Mouse (Mus musculus) liver, embryonic 11.5 days (tissue): Measurements from ENCODE around the gene Rdh11. TPM values are rescaled to one million over a fixed set of nuclear protein-coding genes. Genes with fewer than 3 reads are reported as not detected.

Experiments
- ATAC-seq: fragments of 200-750 bp; cut with Nextera tagmentation; replicated peaks from 2 replicates; pipeline ENCODE4 v1.8.0; 2017; ENCODE audit warnings: moderate number of reproducible peaks, mild to moderate bottlenecking, moderate TSS enrichment, moderate library complexity; ENCODE audit not compliant: low FRiP score
- DNase-seq: peaks from one replicate; pipeline ENCODE4 v3.0.0-alpha.2; 2017; ENCODE audit warnings: low spot score
- H3K27ac ChIP-seq: fragments of 300-500 bp; sonication (generic); 2 replicates; pipeline ENCODE4 v1.5.1; 2014; ENCODE audit warnings: mild to moderate bottlenecking, low read depth, low read length, control low read depth
- H3K27me3 ChIP-seq: fragments of 300-500 bp; sonication (generic); replicated peaks from 2 replicates; pipeline ENCODE4 v1.6.1; 2014; ENCODE audit warnings: low read length, mixed read lengths; ENCODE audit not compliant: control insufficient read depth, insufficient read depth
- H3K36me3 ChIP-seq: fragments of 300-500 bp; sonication (generic); 2 replicates; pipeline ENCODE4 v1.6.1; 2014; ENCODE audit warnings: mild to moderate bottlenecking, low read length, moderate library complexity, mixed read lengths; ENCODE audit not compliant: control insufficient read depth, insufficient read depth
- H3K4me1 ChIP-seq: fragments of 300-500 bp; sonication (generic); replicated peaks from 2 replicates; pipeline ENCODE4 v1.6.1; 2014; ENCODE audit warnings: low read length, mixed read lengths; ENCODE audit not compliant: control insufficient read depth, insufficient read depth
- H3K4me2 ChIP-seq: fragments of 300-500 bp; sonication (generic); 2 replicates; pipeline ENCODE4 v1.6.1; 2014; ENCODE audit warnings: mild to moderate bottlenecking, control low read depth, moderate library complexity
- H3K4me3 ChIP-seq: fragments of 300-500 bp; sonication (generic); 2 replicates; pipeline ENCODE4 v1.5.1; 2014; ENCODE audit warnings: low read depth, low read length, control low read depth
- H3K9ac ChIP-seq: fragments of 300-500 bp; sonication (generic); 2 replicates; pipeline ENCODE4 v1.6.1; 2014; ENCODE audit warnings: low read depth, low read length, control low read depth
- H3K9me3 ChIP-seq: fragments of 300-500 bp; sonication (generic); 2 replicates; pipeline ENCODE4 v1.6.1; 2016; ENCODE audit warnings: low read length, inconsistent platforms, mixed read lengths; ENCODE audit not compliant: control insufficient read depth
- WGBS: fragments of 180-500 bp; shearing (Covaris S2); extraction: QIAGEN DNeasy Blood & Tissue Kit; methylation state at CpG from one replicate; pipeline ENCODE4 v1.1.7; 2014; 5-methylcytosine and 5-hydroxymethylcytosine counted together
- polyA plus RNA-seq: library from polyadenylated mRNA; unstranded; fragments of >200 nt; fragmentation: Nextera tagmentation; extraction: Ambion mirVana; gene quantifications from 2 replicates; pipeline ENCODE4 v1.2.1, GENCODE M21; 2014

Gene Rdh11
- polyA plus RNA-seq, 1 experiment from 2014 or later: 28.6 TPM

DNA sequence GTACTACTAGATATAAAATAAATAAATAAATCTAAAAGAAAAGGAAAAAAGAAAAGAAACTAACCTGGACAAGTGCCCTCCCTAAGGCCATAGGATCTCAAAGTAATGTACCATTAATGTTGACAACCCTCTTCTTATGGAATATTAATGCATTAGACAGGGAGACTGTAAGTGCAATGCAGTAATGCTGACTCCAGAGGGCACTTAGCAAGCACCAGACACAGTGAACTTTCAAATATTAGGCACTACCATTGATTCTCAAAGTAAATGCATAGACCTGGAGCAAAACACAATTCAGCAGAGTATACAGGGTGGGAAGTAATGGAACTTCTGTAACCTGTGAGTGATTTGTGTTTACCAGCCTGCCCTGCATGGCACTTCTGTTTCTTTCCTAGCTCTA is 22.9 kb downstream of the Rdh11 start:
- no peak overlapping the region for H3K27ac ChIP-seq
- DNase-seq: no peak
- no peak overlapping the region for H3K4me3 ChIP-seq

GRCm38 (mm10) chr12:79162876-79163275 is 29.2 kb downstream of the Rdh11 start:
- H3K9ac ChIP-seq: no peak overlapping the region
- no peaks in the 10 kb centered on the region for H3K4me1 ChIP-seq
- H3K9me3 ChIP-seq: no peaks in the 10 kb centered on the region
- H3K4me2 ChIP-seq: no peak overlapping the region
- ATAC-seq (no peak), DNase-seq (no peak)
- no peak overlapping the region for H3K27ac ChIP-seq
- no peak overlapping the region for H3K4me3 ChIP-seq
- WGBS: 87% methylated on average over 3 of the region's 3 CpGs
- H3K36me3 ChIP-seq: peaks cover 18% of the 10 kb centered on the region
- no peaks in the 10 kb centered on the region for H3K27me3 ChIP-seq

More for the DNA sequence above, 22.9 kb downstream of the Rdh11 start:
- Histone ChIP-seq H3K9me3 (no peaks in the 10 kb centered on the region), H3K27me3 (no peaks in the 10 kb centered on the region), H3K4me2 (no peak overlapping the region), H3K4me1 (peaks cover 7% of the 10 kb centered on the region), H3K9ac (no peak overlapping the region), H3K36me3 (peaks cover 9% of the 10 kb centered on the region; the same call in 1 of the 2 replicates)
- ATAC-seq: no peak

DNA sequence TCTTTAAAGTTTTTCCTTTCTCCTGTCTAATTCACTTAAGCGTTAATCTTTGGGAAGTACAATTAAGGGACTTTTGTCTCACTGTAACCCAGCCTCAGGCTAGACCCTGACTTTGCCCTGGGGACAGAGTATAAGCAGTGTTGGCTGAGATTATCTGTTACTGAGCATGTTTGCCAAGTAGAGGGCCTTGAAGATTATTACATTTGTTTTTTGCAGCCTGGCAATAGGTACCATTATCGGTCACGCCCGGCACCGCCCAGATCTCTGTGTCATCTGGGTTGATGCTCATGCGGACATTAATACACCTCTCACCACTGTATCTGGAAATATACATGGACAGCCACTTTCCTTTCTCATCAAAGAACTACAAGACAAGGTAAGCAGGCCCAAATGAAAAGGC is 42.4 kb downstream of the Rdh11 start:
- Histone ChIP-seq H3K27me3 (no peaks in the 10 kb centered on the region), H3K4me3 (no peak overlapping the region), H3K9ac (no peak overlapping the region), H3K9me3 (no peaks in the 10 kb centered on the region), H3K36me3 (0 out of 2 replicates have a peak, but pooled peaks cover 4% of the 10 kb centered on the region), H3K27ac (no peak overlapping the region), H3K4me2 (no peak overlapping the region), H3K4me1 (no peaks in the 10 kb centered on the region)
- WGBS: 92% methylated on average over 6 of the region's 6 CpGs
- no peak for ATAC-seq
- no peak for DNase-seq

GRCm38 (mm10) chr12:79141384-79141783 is 50.7 kb downstream of the Rdh11 start:
- no peak overlapping the region for H3K27ac ChIP-seq
- H3K4me1 ChIP-seq: no peaks in the 10 kb centered on the region
- no peaks in the 10 kb centered on the region for H3K36me3 ChIP-seq
- no peak overlapping the region for H3K9ac ChIP-seq
- H3K9me3 ChIP-seq: no peaks in the 10 kb centered on the region
- H3K27me3 ChIP-seq: no peaks in the 10 kb centered on the region
- ATAC-seq: no peak
- no peak for DNase-seq
- no peak overlapping the region for H3K4me2 ChIP-seq
- no peak overlapping the region for H3K4me3 ChIP-seq

- ATAC-seq (no peak), DNase-seq (no peak)
- H3K4me2 ChIP-seq: no peak overlapping the region
- H3K4me3 ChIP-seq: no peak overlapping the region
- H3K4me1 ChIP-seq: no peaks in the 10 kb centered on the region
- WGBS: 72% methylated on average over 2 of the region's 2 CpGs
- H3K27ac ChIP-seq: no peak overlapping the region
- no peaks in the 10 kb centered on the region for H3K9me3 ChIP-seq
- H3K36me3 ChIP-seq: no peaks in the 10 kb centered on the region
- no peaks in the 10 kb centered on the region for H3K27me3 ChIP-seq
- H3K9ac ChIP-seq: no peak overlapping the region
Observed at GRCm38 (mm10) chr12:79140811-79141210, 51.3 kb downstream of the Rdh11 start.

DNA sequence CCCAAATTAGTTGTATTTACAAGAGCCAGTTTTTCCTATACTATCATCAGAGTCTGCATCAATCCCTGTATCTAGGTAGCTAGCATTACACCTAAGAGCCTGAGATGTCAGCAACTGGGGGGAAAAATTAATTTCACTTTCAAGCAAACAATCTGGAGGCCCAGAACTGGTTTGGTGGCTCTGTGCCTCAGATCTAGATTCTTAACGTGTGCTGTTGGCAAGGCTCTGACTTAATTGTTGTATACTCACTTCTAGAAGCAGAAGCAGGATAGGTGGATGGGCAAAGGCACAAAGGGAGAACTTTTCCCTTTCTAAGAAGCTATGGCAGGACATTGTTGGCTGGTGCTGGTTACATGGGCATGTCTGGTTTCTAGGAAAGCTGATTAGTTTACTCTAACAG is 52.7 kb downstream of the Rdh11 start:
- Histone ChIP-seq H3K27ac (no peak overlapping the region), H3K9me3 (no peaks in the 10 kb centered on the region), H3K4me1 (no peaks in the 10 kb centered on the region), H3K36me3 (no peaks in the 10 kb centered on the region), H3K9ac (no peak overlapping the region), H3K27me3 (no peaks in the 10 kb centered on the region; the same call in 1 of the 2 replicates), H3K4me3 (no peak overlapping the region), H3K4me2 (no peak overlapping the region)
- DNase-seq (no peak), ATAC-seq (no peak)
- 51% methylated on average over 1 of the region's 1 CpGs for WGBS

DNA sequence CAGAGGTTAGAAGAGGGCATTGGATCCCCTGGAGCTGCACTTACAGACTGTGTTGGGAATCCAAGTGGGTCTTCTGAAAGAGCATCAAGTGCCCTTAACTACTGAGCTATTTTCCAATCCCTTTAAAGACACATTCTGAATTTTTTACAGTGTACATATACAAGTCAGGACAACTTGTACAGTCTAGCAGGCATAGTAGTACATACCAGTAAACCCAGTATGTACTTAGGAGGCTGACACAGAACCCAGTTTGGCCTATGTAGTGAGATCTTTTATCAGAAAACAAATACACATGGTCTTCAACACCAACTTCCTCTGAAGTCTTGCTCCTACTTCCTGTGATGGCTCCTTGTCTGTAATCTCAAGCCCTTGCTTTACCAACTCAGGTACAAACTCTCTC is 53.1 kb downstream of the Rdh11 start:
- no peak for ATAC-seq

GRCm38 (mm10) chr12:79136949-79137348 is 55.1 kb downstream of the Rdh11 start:
- no peak for ATAC-seq
- H3K9me3 ChIP-seq: no peaks in the 10 kb centered on the region
- no peaks in the 10 kb centered on the region for H3K4me1 ChIP-seq
- peaks cover 17% of the 10 kb centered on the region for H3K27me3 ChIP-seq
- no peaks in the 10 kb centered on the region for H3K36me3 ChIP-seq
- no peak overlapping the region for H3K4me3 ChIP-seq
- no peak for DNase-seq
- no peak overlapping the region for H3K4me2 ChIP-seq
- H3K9ac ChIP-seq: no peak overlapping the region
- no peak overlapping the region for H3K27ac ChIP-seq
- 77% methylated on average over 7 of the region's 7 CpGs for WGBS

More for the DNA sequence above, 53.1 kb downstream of the Rdh11 start:
- no peak overlapping the region for H3K27ac ChIP-seq
- no peak overlapping the region for H3K4me3 ChIP-seq
- H3K9me3 ChIP-seq: no peaks in the 10 kb centered on the region
- H3K9ac ChIP-seq: no peak overlapping the region
- no peaks in the 10 kb centered on the region for H3K4me1 ChIP-seq
- H3K4me2 ChIP-seq: no peak overlapping the region
- H3K36me3 ChIP-seq: no peaks in the 10 kb centered on the region
- no peak for DNase-seq
- H3K27me3 ChIP-seq: no peaks in the 10 kb centered on the region; the same call in 1 of the 2 replicates

DNA sequence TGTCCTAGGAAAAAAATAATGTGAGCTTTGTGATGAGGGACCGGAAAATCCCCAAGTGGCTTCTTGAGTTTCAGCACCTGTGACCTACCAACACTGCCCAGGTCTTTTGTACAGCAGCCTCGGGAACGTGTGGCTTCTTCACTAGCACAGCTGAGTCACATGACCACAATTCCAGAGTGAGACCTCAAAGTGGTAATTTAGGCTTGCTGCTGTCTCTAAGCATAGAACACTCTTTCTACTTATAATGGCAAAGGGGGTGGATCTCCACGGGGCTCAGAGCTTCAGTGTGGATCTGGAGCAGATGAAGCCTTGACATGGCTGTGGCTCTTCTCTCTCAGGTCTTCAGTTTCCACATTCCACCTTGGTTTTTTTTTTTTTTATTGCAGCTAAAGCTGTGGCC is 57.0 kb downstream of the Rdh11 start:
- 42% methylated on average over 4 of the region's 4 CpGs for WGBS
- DNase-seq (no peak), ATAC-seq (no peak)
- H3K4me1 ChIP-seq: peaks cover 9% of the 10 kb centered on the region
- peaks cover 35% of the 10 kb centered on the region for H3K27me3 ChIP-seq
- no peak overlapping the region for H3K4me3 ChIP-seq
- no peak overlapping the region for H3K9ac ChIP-seq
- H3K27ac ChIP-seq: no peak overlapping the region
- H3K9me3 ChIP-seq: no peaks in the 10 kb centered on the region
- H3K4me2 ChIP-seq: no peak overlapping the region
- no peaks in the 10 kb centered on the region for H3K36me3 ChIP-seq
